Mouse (Mus musculus) kidney, embryonic 15.5 days (tissue): ENCODE measurements around the gene Crybb2. TPM values are rescaled to one million over a fixed set of nuclear protein-coding genes. Genes with fewer than 3 reads are reported as not detected.
"Not testable (repeated sequence)": the region's sequence is repeated elsewhere in the genome, so short reads cannot be mapped to it uniquely, and the experiment has no call there.

Source experiments
- ATAC-seq: fragments of 200-750 bp; cut with Nextera tagmentation; replicated peaks from 2 replicates; pipeline ENCODE4 v1.8.0; 2017; ENCODE audit warnings: moderate TSS enrichment; ENCODE audit not compliant: low FRiP score
- H3K27ac ChIP-seq: fragments of 300-500 bp; sonication (generic); 2 replicates; pipeline ENCODE4 v1.5.1; 2015; ENCODE audit warnings: mild to moderate bottlenecking, inconsistent platforms
- H3K27me3 ChIP-seq: fragments of 300-500 bp; sonication (generic); 2 replicates; pipeline ENCODE4 v1.6.1; 2015; ENCODE audit warnings: inconsistent platforms
- H3K36me3 ChIP-seq: fragments of 300-500 bp; sonication (generic); 2 replicates; pipeline ENCODE4 v1.6.1; 2015; ENCODE audit warnings: inconsistent platforms
- H3K4me1 ChIP-seq: fragments of 300-500 bp; sonication (generic); 2 replicates; pipeline ENCODE4 v1.6.1; 2015; ENCODE audit warnings: inconsistent platforms
- H3K4me2 ChIP-seq: fragments of 300-500 bp; sonication (generic); 2 replicates; pipeline ENCODE4 v1.6.1; 2015; ENCODE audit warnings: moderate library complexity, mild to moderate bottlenecking, inconsistent platforms
- H3K4me3 ChIP-seq: fragments of 300-500 bp; sonication (generic); replicated peaks from 2 replicates; pipeline ENCODE4 v1.5.1; 2015; ENCODE audit warnings: mild to moderate bottlenecking, inconsistent platforms
- H3K9ac ChIP-seq: fragments of 300-500 bp; sonication (generic); 2 replicates; pipeline ENCODE4 v1.6.1; 2015; ENCODE audit warnings: mild to moderate bottlenecking, inconsistent platforms
- H3K9me3 ChIP-seq: fragments of 300-500 bp; sonication (generic); replicated peaks from 2 replicates; pipeline ENCODE4 v1.6.1; 2016; ENCODE audit warnings: inconsistent platforms
- WGBS: fragments of 180-500 bp; shearing (Covaris S2); methylation state at CpG from one replicate; pipeline ENCODE4 v1.1.7; 2015; ENCODE audit warnings: mixed read lengths; 5-methylcytosine and 5-hydroxymethylcytosine counted together
- polyA plus RNA-seq: library from polyadenylated mRNA; unstranded; fragments of >200 nt; fragmentation: Nextera tagmentation; extraction: Ambion mirVana; gene quantifications from 2 replicates; pipeline ENCODE4 v1.2.1, GENCODE M21; 2015

Gene Crybb2
- polyA plus RNA-seq = not detected in 2 replicates

DNA sequence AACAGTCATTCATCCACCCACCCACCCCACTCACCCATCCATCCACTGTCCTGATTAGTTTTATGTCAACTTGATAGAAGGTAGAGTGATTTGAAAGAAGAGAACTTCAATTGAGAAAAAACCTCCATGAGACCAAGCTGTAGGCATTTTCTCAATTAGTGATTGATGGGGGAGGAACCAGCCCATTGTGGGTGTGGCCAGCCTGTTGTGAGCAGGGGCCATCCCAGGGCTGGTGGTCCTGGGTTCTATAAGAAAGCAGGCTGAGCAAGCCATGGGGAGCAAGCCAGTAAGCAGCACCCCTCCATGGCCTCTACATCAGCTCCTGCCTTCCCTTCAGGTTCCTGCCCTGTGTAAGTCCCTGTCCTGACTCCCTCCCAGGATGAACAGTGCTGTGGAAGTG, at the start of gene Crybb2:
TSS of gene Crybb2 (minus strand) at position 101 of the 400 bp plus-strand sequence.
- H3K9me3 ChIP-seq = no peaks in the 10 kb centered on the region
- H3K4me2 ChIP-seq = no peak within 1 kb of the TSS
- no peak for ATAC-seq
- H3K4me3 ChIP-seq = no peak within 1 kb of the TSS
- H3K27me3 ChIP-seq = no peaks in the 10 kb centered on the region
- no peaks in the 10 kb centered on the region for H3K36me3 ChIP-seq
- H3K9ac ChIP-seq = no peak within 1 kb of the TSS
- H3K4me1 ChIP-seq = no peaks in the 10 kb centered on the region
- H3K27ac ChIP-seq = no peak within 1 kb of the TSS

DNA sequence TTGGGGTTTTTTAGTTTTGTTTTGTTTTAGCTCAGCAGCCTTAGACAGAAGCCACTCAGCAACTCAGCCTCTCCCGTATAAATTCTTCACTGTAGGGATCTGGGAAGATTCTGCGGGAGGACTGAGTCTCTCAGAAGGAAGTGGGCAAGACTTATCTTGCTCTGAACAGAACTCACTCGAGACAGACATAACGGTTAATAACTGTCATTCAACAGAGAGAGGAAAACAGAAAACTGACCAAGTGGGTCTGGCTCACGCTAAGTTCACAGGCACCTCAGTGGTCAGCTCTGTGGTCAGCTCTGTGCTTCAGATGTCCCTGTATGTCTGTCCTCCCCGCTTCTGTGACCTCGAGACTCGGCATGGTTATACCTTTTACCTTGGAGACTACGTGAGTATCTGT, 49.4 kb upstream of the Crybb2 start:
- no peak overlapping the region for H3K4me2 ChIP-seq
- no peak overlapping the region for H3K4me3 ChIP-seq
- H3K36me3 ChIP-seq = no peaks in the 10 kb centered on the region
- H3K9me3 ChIP-seq = no peaks in the 10 kb centered on the region
- 66% methylated on average over 9 of the region's 9 CpGs for WGBS
- H3K27ac ChIP-seq = peak overlapping the region; percentile 76
- ATAC-seq = no peak
- H3K4me1 ChIP-seq = peaks cover 84% of the 10 kb centered on the region
- no peak overlapping the region for H3K9ac ChIP-seq
- no peaks in the 10 kb centered on the region for H3K27me3 ChIP-seq

DNA sequence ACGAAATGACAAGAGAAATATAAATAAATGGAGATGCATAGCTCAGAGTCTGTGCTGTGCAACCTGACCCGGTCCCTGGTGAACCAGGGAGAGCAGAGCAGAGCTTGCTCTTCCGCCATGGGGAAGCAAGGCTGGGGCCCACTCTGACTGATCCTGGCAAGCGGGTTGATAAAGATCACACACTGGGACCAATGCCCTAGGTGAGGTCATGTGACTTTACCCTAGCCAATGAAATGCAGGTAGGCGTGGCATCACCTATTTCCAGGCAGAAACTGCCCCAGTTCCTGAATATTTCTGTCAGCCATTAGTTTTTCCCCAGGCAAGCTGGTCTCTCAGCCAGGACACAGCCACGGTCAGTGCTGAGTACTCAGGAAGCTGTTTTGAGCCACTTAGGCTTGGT, 48.8 kb upstream of the Crybb2 start:
- ATAC-seq = 0 out of 2 replicates have a peak, but pooled peaks have one; percentile 41
- Histone ChIP-seq H3K27ac (peak overlapping the region; percentile 76), H3K4me1 (peaks cover 85% of the 10 kb centered on the region), H3K9me3 (no peaks in the 10 kb centered on the region), H3K36me3 (no peaks in the 10 kb centered on the region), H3K9ac (no peak overlapping the region), H3K4me2 (no peak overlapping the region), H3K4me3 (no peak overlapping the region), H3K27me3 (no peaks in the 10 kb centered on the region)
- WGBS = 30% methylated on average over 6 of the region's 6 CpGs

DNA sequence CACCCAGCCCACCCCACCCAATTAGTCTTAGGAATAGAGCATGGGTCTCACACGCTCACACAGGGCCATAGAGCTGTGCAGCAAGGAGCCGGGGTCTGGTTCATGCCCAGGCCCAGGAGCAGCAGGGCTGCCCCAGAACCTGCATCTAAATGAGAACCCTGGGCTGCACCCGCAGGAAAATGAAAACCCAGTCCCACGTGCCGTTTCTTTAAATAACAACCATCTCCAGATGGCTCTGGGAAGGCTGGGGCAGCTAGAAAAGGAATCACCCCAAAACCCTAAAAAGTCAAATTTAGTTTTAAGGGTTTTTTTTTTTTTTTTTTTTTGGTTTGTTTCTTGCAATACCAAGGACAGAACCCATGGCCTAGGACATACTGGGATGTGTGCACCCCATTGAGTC, 47.4 kb upstream of the Crybb2 start:
- Histone ChIP-seq H3K9me3 (no peaks in the 10 kb centered on the region), H3K4me3 (no peak overlapping the region), H3K27me3 (no peaks in the 10 kb centered on the region), H3K4me1 (peaks cover 85% of the 10 kb centered on the region), H3K36me3 (no peaks in the 10 kb centered on the region), H3K9ac (no peak overlapping the region), H3K4me2 (no peak overlapping the region), H3K27ac (no peak overlapping the region)
- ATAC-seq = no peak
- WGBS = 79% methylated on average over 5 of the region's 5 CpGs

DNA sequence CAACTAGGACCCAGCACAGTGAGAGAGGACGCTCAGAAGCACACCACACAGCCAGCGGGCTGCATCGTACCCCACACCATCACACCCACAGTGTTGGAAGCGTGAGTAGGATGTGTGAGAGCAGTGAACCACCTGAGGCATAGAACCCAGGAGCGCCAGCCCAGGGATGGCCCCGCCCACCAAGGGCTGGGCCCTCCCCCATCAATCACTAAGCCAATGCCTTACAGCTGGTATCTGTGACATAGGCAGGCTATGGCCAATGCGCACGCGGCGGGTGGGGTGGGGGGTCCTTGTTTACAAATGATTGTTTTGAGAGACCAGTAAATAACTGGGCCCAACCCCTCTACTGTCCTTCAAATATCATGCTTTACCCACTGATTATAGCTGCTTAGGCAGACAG, 46.0 kb upstream of the Crybb2 start:
- Histone ChIP-seq H3K9ac (no peak overlapping the region), H3K4me2 (no peak overlapping the region), H3K9me3 (no peaks in the 10 kb centered on the region), H3K36me3 (no peaks in the 10 kb centered on the region), H3K4me3 (no peak overlapping the region), H3K27ac (0 out of 2 replicates have a peak overlapping the region, but pooled peaks have one; percentile 27), H3K27me3 (no peaks in the 10 kb centered on the region), H3K4me1 (peaks cover 84% of the 10 kb centered on the region)
- no peak for ATAC-seq
- WGBS = 59% methylated on average over 10 of the region's 10 CpGs

DNA sequence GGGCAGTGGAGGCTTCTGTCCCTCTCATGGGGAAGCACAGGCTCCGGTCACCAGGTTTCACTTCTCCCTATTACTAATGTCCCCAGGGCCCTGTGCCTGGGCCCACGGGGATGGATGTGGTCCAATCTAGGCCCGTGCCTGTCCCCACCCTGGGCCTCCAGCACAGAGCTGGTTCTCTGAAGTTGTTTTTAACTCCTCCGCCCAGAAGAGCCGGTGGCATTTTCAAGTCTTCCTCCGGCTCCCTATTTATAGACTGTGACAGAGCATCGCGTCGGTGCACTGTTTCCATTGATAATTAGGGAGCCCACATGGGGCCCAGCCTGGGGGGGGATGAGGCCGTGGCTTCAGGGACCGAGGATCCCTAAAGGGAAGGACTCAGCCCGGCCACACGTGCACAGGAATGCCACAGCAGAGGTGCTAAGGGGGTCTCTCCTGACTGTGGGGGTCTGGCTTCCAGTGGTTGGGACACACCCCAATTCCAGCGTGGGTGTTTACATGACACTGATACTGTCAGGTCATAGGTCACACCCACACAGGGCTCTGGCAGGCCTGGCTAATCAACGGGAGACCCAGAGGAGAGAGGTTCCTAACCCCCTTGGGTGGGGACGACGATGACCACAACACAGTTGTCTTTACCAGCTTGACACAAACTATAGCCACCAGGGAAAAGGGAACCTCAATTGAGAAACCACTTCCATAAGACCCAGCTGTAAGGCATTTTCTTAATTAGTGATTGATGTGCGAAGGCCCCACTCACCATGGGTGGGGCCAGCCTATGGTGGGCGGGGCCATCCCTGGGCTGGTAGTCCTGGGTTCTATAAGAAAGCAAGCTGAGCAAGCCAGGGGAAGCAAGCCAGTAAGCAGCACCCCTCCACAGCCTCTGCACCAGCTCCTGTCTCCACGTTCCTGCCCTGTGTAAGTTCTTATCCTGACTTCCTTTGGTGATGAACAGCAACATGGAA, 44.6 kb upstream of the Crybb2 start:
- Histone ChIP-seq H3K4me2 (no peak overlapping the region), H3K9ac (no peak overlapping the region), H3K27ac (peak overlapping the region; percentile 65), H3K36me3 (no peaks in the 10 kb centered on the region), H3K4me1 (peaks cover 77% of the 10 kb centered on the region), H3K27me3 (no peaks in the 10 kb centered on the region), H3K9me3 (no peaks in the 10 kb centered on the region), H3K4me3 (no peak overlapping the region)
- WGBS = 26% methylated on average over 20 of the region's 20 CpGs
- ATAC-seq = no peak

DNA sequence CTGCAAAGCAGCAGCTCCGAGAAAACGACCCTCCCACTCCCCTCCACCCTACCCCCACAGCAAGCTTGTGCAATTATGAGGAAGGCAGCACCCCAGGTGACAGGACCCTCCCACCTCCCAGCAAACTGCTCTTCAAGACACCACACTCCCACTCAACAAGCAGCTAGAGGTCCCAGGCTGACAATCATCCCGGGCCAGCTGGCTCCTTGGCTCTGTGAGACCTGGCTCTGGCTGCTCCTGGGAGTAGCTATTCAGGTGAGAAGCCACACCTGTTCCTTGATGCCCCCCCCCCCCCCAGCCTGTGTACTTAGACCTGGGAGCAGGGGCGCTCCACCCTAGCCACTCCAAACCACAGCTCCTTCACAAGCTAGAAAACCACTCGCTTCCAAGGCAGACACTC, 43.2 kb upstream of the Crybb2 start:
- no peak overlapping the region for H3K9ac ChIP-seq
- peak overlapping the region; percentile 65 for H3K27ac ChIP-seq
- H3K4me2 ChIP-seq = no peak overlapping the region

DNA sequence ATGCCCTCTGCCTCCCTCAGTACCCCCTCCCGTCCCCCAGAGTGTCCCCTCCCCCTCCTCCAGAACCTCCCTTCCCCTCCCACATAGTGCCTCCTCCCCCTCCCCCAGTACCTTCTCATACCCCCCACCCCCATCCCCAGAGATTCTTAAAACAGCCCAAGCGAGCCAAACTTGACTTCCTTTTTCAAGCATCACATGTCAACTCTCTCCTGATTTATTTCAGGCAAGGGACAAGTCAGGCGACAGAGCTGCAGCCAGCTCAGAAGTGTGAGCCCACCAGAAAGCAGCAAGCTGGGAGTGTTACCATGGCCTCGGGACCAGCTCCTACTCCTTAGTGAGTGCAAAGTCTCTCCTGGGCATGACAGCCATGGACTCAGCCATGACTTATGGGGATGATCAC, 41.4 kb upstream of the Crybb2 start:
- ATAC-seq = peak; percentile 27; the same call in 1 of the 2 replicates
- Histone ChIP-seq H3K9ac (no peak overlapping the region), H3K27me3 (no peaks in the 10 kb centered on the region), H3K27ac (peak overlapping the region; percentile 81), H3K9me3 (no peaks in the 10 kb centered on the region), H3K4me3 (no peak overlapping the region), H3K4me2 (no peak overlapping the region), H3K36me3 (no peaks in the 10 kb centered on the region), H3K4me1 (peaks cover 66% of the 10 kb centered on the region)
- WGBS = 5% methylated on average over 4 of the region's 4 CpGs

More for the DNA sequence above, 43.2 kb upstream of the Crybb2 start:
- H3K4me1 ChIP-seq = peaks cover 67% of the 10 kb centered on the region
- no peaks in the 10 kb centered on the region for H3K36me3 ChIP-seq
- H3K9me3 ChIP-seq = no peaks in the 10 kb centered on the region
- H3K27me3 ChIP-seq = no peaks in the 10 kb centered on the region
- peak; percentile 19; the same call in 1 of the 2 replicates for ATAC-seq
- WGBS = 27% methylated on average over 5 of the region's 5 CpGs
- H3K4me3 ChIP-seq = no peak overlapping the region

DNA sequence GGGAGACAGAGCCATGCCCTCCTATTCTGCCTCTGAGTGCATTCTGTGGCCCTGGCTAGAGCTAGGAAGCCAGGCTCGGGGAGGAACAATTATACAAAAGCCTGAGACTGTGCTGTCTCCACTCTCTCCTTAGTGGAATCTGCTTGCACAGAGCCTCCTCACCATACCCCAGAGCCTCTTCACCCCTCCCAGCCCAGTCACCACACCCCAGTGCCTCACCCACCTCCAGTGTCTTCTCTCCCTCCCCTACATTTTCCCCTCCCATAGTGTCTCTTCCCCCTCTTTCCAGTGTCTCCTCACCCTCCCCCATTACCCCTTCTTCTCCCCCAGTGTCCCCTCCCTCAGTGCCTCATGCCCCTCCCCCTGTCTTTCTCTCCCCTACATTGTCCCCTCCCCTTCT, 41.0 kb upstream of the Crybb2 start:
- Histone ChIP-seq H3K27ac (peak overlapping the region; percentile 81), H3K4me2 (0 out of 2 replicates have a peak overlapping the region, but pooled peaks have one; percentile 3), H3K9me3 (no peaks in the 10 kb centered on the region), H3K9ac (no peak overlapping the region), H3K4me3 (no peak overlapping the region), H3K36me3 (no peaks in the 10 kb centered on the region), H3K27me3 (no peaks in the 10 kb centered on the region), H3K4me1 (peaks cover 63% of the 10 kb centered on the region)
- 0% methylated on average over 1 of the region's 1 CpGs for WGBS
- peak; percentile 50 for ATAC-seq

DNA sequence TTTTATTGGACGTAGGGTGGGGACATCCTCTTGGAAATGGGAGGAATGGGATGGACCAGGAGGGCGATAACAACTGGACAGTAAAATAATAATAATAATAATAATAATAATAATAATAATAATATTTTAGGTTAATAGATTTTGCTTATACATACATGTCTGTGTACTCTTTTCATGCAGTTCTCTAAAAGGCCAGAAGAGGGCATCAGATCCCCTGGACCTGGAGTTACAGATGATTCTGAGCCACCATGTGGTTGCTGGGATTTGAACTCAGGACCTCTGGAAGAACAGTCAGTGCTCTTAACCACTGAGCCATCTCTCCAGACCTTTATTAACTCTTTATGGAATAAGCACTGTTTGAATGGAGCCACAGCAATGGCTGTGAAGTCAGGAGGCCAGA, 39.7 kb upstream of the Crybb2 start:
- H3K9me3 ChIP-seq, ATAC-seq, H3K4me2 ChIP-seq, H3K9ac ChIP-seq, H3K4me3 ChIP-seq, H3K27me3 ChIP-seq, H3K27ac ChIP-seq, H3K36me3 ChIP-seq: not testable (repeated sequence)
- WGBS = 93% methylated on average over 2 of the region's 2 CpGs
- peaks cover 50% of the 10 kb centered on the region for H3K4me1 ChIP-seq

DNA sequence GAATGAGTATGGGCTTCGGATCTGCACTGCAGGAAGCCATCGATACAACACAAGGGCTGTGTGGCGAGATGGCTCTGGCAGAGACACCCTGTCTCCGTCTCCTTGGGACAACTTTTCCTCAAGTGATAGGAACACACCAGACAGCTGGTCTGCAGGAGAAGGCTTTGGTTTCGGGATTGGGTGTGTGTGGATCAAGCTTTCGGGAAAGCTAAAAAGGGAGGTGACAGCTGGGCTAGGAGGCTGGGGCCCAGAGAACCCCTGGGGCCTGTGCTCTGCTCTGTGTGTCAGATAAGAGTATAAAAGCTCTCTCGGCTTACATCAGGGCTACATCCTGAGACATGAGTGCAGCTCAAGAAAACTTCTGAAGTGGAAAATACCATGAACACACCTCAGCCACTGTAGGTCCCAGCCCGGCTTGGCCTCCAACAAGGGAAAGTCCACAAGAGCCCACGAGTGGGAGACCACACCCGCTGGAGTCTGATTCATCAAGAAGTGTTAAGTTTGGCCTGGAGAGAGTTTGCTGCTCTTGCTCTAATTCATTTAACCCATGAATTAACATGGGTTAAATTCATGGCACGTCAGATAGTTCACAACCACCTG, 38.3 kb upstream of the Crybb2 start:
- H3K36me3 ChIP-seq = no peaks in the 10 kb centered on the region
- H3K4me2 ChIP-seq = no peak overlapping the region
- H3K9me3 ChIP-seq = no peaks in the 10 kb centered on the region
- H3K4me1 ChIP-seq = peaks cover 39% of the 10 kb centered on the region
- H3K27me3 ChIP-seq = no peaks in the 10 kb centered on the region
- no peak overlapping the region for H3K9ac ChIP-seq
- H3K4me3 ChIP-seq = no peak overlapping the region
- no peak overlapping the region; the same call in 1 of the 2 replicates for H3K27ac ChIP-seq
- 70% methylated on average over 11 of the region's 11 CpGs for WGBS
- ATAC-seq = no peak

DNA sequence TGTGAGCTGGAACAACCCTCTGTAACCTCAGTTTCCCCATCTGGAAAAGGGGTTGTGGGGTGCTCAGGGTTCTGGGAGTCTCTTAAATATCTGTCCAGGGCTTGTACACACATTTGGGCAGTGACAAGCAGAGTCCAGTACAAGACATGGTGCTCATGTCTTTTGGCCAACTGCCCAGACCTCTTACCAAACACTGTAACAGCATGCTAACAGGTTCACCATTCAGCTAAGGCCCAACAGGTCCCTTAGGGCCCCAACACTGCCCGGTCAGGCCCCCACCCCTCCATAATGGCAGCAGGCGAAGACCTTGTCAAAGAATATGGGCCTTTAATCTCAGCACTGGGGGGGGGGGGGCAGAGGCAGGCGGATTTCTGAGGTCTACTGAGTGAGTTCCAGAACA, 37.8 kb upstream of the Crybb2 start:
- H3K9ac ChIP-seq = no peak overlapping the region
- no peaks in the 10 kb centered on the region for H3K9me3 ChIP-seq
- no peaks in the 10 kb centered on the region for H3K27me3 ChIP-seq
- peaks cover 34% of the 10 kb centered on the region for H3K4me1 ChIP-seq
- WGBS = 64% methylated on average over 3 of the region's 3 CpGs
- ATAC-seq = no peak
- no peak overlapping the region for H3K4me3 ChIP-seq
- no peaks in the 10 kb centered on the region for H3K36me3 ChIP-seq
- no peak overlapping the region for H3K4me2 ChIP-seq
- no peak overlapping the region for H3K27ac ChIP-seq
